Mouse (Mus musculus): Measurements from ENCODE around the gene H2-K1. TPM values are rescaled to one million over a fixed set of nuclear protein-coding genes. Genes with fewer than 3 reads are reported as not detected.
A peak's percentile ranks its signal among the peaks of the same experiment; 100 is the strongest.
"Not testable (repeated sequence)": the region's sequence is repeated elsewhere in the genome, so short reads cannot be mapped to it uniquely, and the experiment has no call there.

The H2-K1 gene
- polyA plus RNA-seq, 1 experiment from 2014 or later = 35.7 TPM

DNA sequence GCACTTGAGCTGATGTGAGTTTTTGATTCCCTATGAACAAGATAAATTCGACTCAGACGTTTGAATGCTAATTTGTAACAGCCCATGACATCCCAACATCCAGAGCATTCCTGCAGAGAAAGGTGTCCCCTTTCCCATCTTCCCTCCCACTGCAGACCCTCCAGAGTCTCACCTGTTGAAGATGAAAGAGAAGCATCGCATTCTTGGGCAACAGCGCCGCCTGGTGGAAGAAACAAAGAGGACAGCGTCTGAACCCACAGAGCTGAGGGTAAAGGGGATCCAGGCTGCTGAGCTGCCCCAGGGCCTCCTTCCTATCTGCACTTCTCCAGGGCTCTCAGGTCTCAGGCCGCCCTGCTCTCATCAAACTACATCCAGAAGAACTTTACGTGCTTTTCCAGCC, 18.0 kb downstream of the H2-K1 start:
- not testable (repeated sequence) for H3K9me3 ChIP-seq (ENCODE audit: control insufficient read depth, low read length); H3K9ac ChIP-seq (ENCODE audit: low read length); H3K36me3 ChIP-seq (ENCODE audit: control insufficient read depth, insufficient read depth, low read length); H3K4me1 ChIP-seq (replicated peaks; ENCODE audit: control insufficient read depth, insufficient read depth, low read length); H3K27ac ChIP-seq (ENCODE audit: low read depth, low read length); ATAC-seq (replicated peaks; ENCODE audit: low FRiP score)
- Histone ChIP-seq H3K4me2 (ENCODE audit: low read depth, low read length, severe bottlenecking) (peak overlapping the region; percentile 62; the same call in 1 of the 2 replicates), H3K4me3 (ENCODE audit: low read depth, low read length) (peak overlapping the region; percentile 39; the same call in 1 of the 2 replicates), H3K27me3 (ENCODE audit: control insufficient read depth, insufficient read depth, low read length) (peaks cover 28% of the 10 kb centered on the region)
- 10% methylated on average over 8 of the region's 8 CpGs for WGBS
- peak; percentile 80 for DNase-seq (ENCODE audit: low spot score)

- peak overlapping the region; percentile 62 for H3K4me2 ChIP-seq (ENCODE audit: low read depth, low read length, severe bottlenecking)
- H3K4me3 ChIP-seq (ENCODE audit: low read depth, low read length) = peak overlapping the region; percentile 39
- peak overlapping the region; percentile 57 for H3K9ac ChIP-seq (ENCODE audit: low read length)
- peak; percentile 93 for DNase-seq (ENCODE audit: low spot score)
- WGBS = 1% methylated on average over 27 of the region's 27 CpGs
- not testable (repeated sequence) for H3K4me1 ChIP-seq (replicated peaks; ENCODE audit: control insufficient read depth, insufficient read depth, low read length); H3K9me3 ChIP-seq (ENCODE audit: control insufficient read depth, low read length); H3K36me3 ChIP-seq (ENCODE audit: control insufficient read depth, insufficient read depth, low read length)
- ATAC-seq (replicated peaks; ENCODE audit: low FRiP score) = peak; percentile 95
- H3K27me3 ChIP-seq (ENCODE audit: control insufficient read depth, insufficient read depth, low read length) = peaks cover 30% of the 10 kb centered on the region
- H3K27ac ChIP-seq (ENCODE audit: low read depth, low read length) = peak overlapping the region; percentile 76; the same call in 1 of the 2 replicates
These were observed 18.8 kb downstream of the H2-K1 start for GRCm38 (mm10) chr17:33981192-33981909.

GRCm38 (mm10) chr17:33980181-33981035, 19.7 kb downstream of the H2-K1 start:
- Histone ChIP-seq H3K27ac (ENCODE audit: low read depth, low read length) (no peak overlapping the region), H3K27me3 (ENCODE audit: control insufficient read depth, insufficient read depth, low read length) (peaks cover 31% of the 10 kb centered on the region)

GRCm38 (mm10) chr17:33979512-33980050, 20.6 kb downstream of the H2-K1 start:
- no peak overlapping the region for H3K4me2 ChIP-seq (ENCODE audit: low read depth, low read length, severe bottlenecking)
- no peak overlapping the region for H3K4me3 ChIP-seq (ENCODE audit: low read depth, low read length)
- no peak for DNase-seq (ENCODE audit: low spot score)
- H3K9ac ChIP-seq (ENCODE audit: low read length) = no peak overlapping the region
- peaks cover 31% of the 10 kb centered on the region for H3K27me3 ChIP-seq (ENCODE audit: control insufficient read depth, insufficient read depth, low read length)
- H3K9me3 ChIP-seq (ENCODE audit: control insufficient read depth, low read length) = no peaks in the 10 kb centered on the region
- no peaks in the 10 kb centered on the region for H3K36me3 ChIP-seq (ENCODE audit: control insufficient read depth, insufficient read depth, low read length)
- no peak for ATAC-seq (replicated peaks; ENCODE audit: low FRiP score)
- H3K27ac ChIP-seq (ENCODE audit: low read depth, low read length) = no peak overlapping the region
- 74% methylated on average over 6 of the region's 6 CpGs for WGBS
- peaks cover 8% of the 10 kb centered on the region; the same call in 1 of the 2 replicates for H3K4me1 ChIP-seq (replicated peaks; ENCODE audit: control insufficient read depth, insufficient read depth, low read length)

More at GRCm38 (mm10) chr17:33980181-33981035, 19.7 kb downstream of the H2-K1 start:
- Histone ChIP-seq H3K4me2 (ENCODE audit: low read depth, low read length, severe bottlenecking) (no peak overlapping the region; the same call in 1 of the 2 replicates), H3K9me3 (ENCODE audit: control insufficient read depth, low read length) (no peaks in the 10 kb centered on the region), H3K36me3 (ENCODE audit: control insufficient read depth, insufficient read depth, low read length) (no peaks in the 10 kb centered on the region), H3K4me1 (replicated peaks; ENCODE audit: control insufficient read depth, insufficient read depth, low read length) (peaks cover 8% of the 10 kb centered on the region; the same call in 1 of the 2 replicates), H3K4me3 (ENCODE audit: low read depth, low read length) (no peak overlapping the region), H3K9ac (ENCODE audit: low read length) (no peak overlapping the region)
- no peak for DNase-seq (ENCODE audit: low spot score)
- 0 out of 2 replicates have a peak, but pooled peaks have one; percentile 14 for ATAC-seq (replicated peaks; ENCODE audit: low FRiP score)
- 82% methylated on average over 19 of the region's 19 CpGs for WGBS

GRCm38 (mm10) chr17:33978631-33979031, 21.5 kb downstream of the H2-K1 start:
- no peak overlapping the region for H3K27ac ChIP-seq (ENCODE audit: low read depth, low read length)
- H3K4me2 ChIP-seq (ENCODE audit: low read depth, low read length, severe bottlenecking) = peak overlapping the region; percentile 54
- H3K36me3 ChIP-seq (ENCODE audit: control insufficient read depth, insufficient read depth, low read length) = no peaks in the 10 kb centered on the region
- DNase-seq (ENCODE audit: low spot score) (no peak), ATAC-seq (replicated peaks; ENCODE audit: low FRiP score) (no peak)
- peak overlapping the region; percentile 20 for H3K9ac ChIP-seq (ENCODE audit: low read length)
- no peaks in the 10 kb centered on the region for H3K9me3 ChIP-seq (ENCODE audit: control insufficient read depth, low read length)
- peaks cover 8% of the 10 kb centered on the region; the same call in 1 of the 2 replicates for H3K4me1 ChIP-seq (replicated peaks; ENCODE audit: control insufficient read depth, insufficient read depth, low read length)
- H3K4me3 ChIP-seq (ENCODE audit: low read depth, low read length) = peak overlapping the region; percentile 31
- under 1% methylated on average over 15 of the region's 17 CpGs for WGBS
- H3K27me3 ChIP-seq (ENCODE audit: control insufficient read depth, insufficient read depth, low read length) = peaks cover 31% of the 10 kb centered on the region

DNA sequence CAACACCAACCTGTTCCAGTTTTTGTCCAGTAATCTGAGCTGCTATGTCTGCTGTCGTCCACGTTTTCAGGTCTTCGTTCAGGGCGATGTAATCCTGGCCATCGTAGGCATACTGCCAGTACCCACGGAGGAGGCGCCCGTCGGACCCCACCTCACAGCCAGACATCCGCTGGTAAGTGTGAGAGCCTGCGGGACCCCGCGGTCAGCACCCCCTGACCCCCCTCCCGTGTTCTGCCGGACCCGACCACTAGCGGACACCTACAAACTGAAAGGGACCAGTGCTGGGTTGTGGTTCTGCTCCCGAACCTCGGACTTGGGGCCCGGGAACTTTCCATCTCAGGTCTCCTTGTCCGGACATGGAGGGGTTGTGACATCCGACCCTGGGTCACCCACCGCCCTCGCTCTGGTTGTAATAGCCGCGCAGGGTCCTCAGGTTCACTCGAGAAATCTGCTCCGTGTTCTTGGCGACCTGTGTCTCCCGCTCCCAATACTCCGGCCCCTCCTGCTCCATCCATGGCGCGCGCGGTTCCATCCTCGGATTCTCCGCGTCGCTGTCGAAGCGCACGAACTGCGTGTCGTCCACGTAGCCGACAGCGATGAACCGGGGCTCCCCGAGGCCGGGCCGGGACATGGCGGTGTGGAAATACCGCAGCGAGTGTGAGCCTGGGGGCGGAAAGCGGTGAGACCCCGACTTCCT, 22.1 kb downstream of the H2-K1 start:
- Histone ChIP-seq H3K4me1 (replicated peaks; ENCODE audit: control insufficient read depth, insufficient read depth, low read length) (peaks cover 8% of the 10 kb centered on the region; the same call in 1 of the 2 replicates), H3K4me2 (ENCODE audit: low read depth, low read length, severe bottlenecking) (peak overlapping the region; percentile 54), H3K9ac (ENCODE audit: low read length) (peak overlapping the region; percentile 20), H3K27me3 (ENCODE audit: control insufficient read depth, insufficient read depth, low read length) (peaks cover 31% of the 10 kb centered on the region), H3K4me3 (ENCODE audit: low read depth, low read length) (peak overlapping the region; percentile 31), H3K27ac (ENCODE audit: low read depth, low read length) (no peak overlapping the region), H3K9me3 (ENCODE audit: control insufficient read depth, low read length) (no peaks in the 10 kb centered on the region), H3K36me3 (ENCODE audit: control insufficient read depth, insufficient read depth, low read length) (no peaks in the 10 kb centered on the region)
- ATAC-seq (replicated peaks; ENCODE audit: low FRiP score) = no peak
- DNase-seq (ENCODE audit: low spot score) = no peak
- 3% methylated on average over 57 of the region's 57 CpGs for WGBS

DNA sequence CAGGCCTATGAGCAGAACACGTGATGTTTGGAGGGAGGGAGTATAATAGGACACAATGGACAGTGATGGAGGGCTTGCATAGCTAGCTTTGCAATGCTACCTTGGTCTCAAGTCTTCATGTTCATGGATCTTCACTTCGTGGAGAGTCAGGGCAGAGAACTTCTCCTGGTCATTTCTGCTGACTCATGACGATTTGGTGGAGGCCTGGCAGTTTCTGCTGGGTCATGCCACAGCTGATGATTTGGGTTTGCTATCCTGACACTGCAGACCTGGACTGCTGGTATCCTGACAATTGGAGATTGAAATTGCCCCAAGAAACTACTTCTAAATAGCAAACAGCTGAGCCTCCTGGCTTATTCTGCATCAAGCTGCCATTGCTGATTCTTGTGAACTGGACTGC, 26.6 kb downstream of the H2-K1 start:
- ATAC-seq (replicated peaks; ENCODE audit: low FRiP score) = no peak
- peaks cover 15% of the 10 kb centered on the region for H3K27me3 ChIP-seq (ENCODE audit: control insufficient read depth, insufficient read depth, low read length)
- WGBS = 71% methylated on average over 3 of the region's 3 CpGs
- no peak overlapping the region for H3K4me3 ChIP-seq (ENCODE audit: low read depth, low read length)
- no peaks in the 10 kb centered on the region for H3K36me3 ChIP-seq (ENCODE audit: control insufficient read depth, insufficient read depth, low read length)
- H3K27ac ChIP-seq (ENCODE audit: low read depth, low read length) = no peak overlapping the region
- no peak overlapping the region for H3K9ac ChIP-seq (ENCODE audit: low read length)
- DNase-seq (ENCODE audit: low spot score) = no peak
- peaks cover 6% of the 10 kb centered on the region; the same call in 1 of the 2 replicates for H3K4me1 ChIP-seq (replicated peaks; ENCODE audit: control insufficient read depth, insufficient read depth, low read length)
- no peaks in the 10 kb centered on the region for H3K9me3 ChIP-seq (ENCODE audit: control insufficient read depth, low read length)
- H3K4me2 ChIP-seq (ENCODE audit: low read depth, low read length, severe bottlenecking) = no peak overlapping the region

DNA sequence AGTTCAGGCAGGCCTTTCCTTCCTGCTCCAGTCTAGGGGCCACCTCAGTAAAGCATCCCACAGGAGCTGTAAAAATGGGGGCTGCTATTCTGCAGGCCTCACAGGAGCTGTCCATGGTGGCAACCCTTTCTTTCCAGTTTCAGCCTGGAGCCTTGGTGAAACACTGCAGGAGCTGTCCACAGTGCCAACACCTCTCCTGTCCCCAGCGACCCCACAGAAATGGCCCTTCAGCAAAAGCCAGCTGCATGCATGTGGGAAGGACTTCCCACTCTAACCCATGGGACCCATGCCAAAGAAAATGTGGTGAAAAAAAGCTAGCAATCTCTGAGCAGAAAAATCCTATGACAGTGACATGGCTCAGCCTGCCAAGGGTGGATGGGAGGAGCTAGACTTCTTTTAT, 27.5 kb downstream of the H2-K1 start:
- Histone ChIP-seq H3K36me3 (ENCODE audit: control insufficient read depth, insufficient read depth, low read length) (no peaks in the 10 kb centered on the region), H3K27ac (ENCODE audit: low read depth, low read length) (no peak overlapping the region), H3K4me1 (replicated peaks; ENCODE audit: control insufficient read depth, insufficient read depth, low read length) (no peaks in the 10 kb centered on the region), H3K4me3 (ENCODE audit: low read depth, low read length) (no peak overlapping the region), H3K4me2 (ENCODE audit: low read depth, low read length, severe bottlenecking) (no peak overlapping the region), H3K9ac (ENCODE audit: low read length) (no peak overlapping the region), H3K27me3 (ENCODE audit: control insufficient read depth, insufficient read depth, low read length) (peaks cover 6% of the 10 kb centered on the region), H3K9me3 (ENCODE audit: control insufficient read depth, low read length) (no peaks in the 10 kb centered on the region)
- ATAC-seq (replicated peaks; ENCODE audit: low FRiP score) (no peak), DNase-seq (ENCODE audit: low spot score) (no peak)
- WGBS = 11% methylated on average over 1 of the region's 1 CpGs
